Mouse (Mus musculus): Measurements from ENCODE around the gene Myh10.

Myh10 gene

DNA sequence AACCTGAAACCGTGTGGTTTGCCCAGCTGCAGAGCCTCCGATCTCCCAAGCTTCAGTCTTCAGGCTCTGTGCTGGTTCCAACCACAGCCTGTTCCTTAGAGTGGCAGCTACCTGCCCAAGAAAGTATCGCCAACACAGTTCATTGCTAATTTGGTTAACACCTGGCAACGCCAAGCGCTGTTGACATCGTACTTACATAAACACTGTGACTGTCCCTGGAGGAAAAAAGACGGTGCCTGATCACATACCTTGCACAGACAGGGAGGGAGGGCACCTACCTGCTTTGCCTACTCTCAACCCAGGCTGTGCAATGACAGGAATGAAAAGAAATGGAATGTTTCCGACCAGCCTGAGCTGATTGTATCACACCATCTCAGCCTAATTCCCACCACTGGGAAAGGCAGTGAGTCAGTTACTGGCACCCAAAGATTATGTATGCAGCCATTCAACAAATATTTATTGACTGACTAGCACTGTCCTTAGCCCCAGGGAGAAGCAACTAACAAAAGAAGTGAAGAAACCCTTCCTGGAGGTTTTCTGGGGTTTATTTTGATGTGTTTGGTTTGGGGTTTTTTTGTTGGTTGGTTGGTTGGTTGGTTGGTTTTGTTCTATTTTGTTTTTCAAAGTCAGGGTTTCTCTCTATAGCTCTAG lies 168.7 kb downstream of the Myh10 start:
- H3K9me3 ChIP-seq (ENCODE audit: low read length) = no peaks in the 10 kb centered on the region
- peaks cover 3% of the 10 kb centered on the region; the same call in 1 of the 2 replicates for H3K27me3 ChIP-seq (ENCODE audit: insufficient read depth, low read length)
- no peak overlapping the region for H3K4me3 ChIP-seq (replicated peaks; ENCODE audit: low read length)
- peaks cover 14% of the 10 kb centered on the region for H3K4me1 ChIP-seq (replicated peaks; ENCODE audit: low read depth, low read length)
- no peaks in the 10 kb centered on the region for H3K36me3 ChIP-seq (ENCODE audit: insufficient read depth, low read length)
- TF ChIP-seq CTCF (conservative IDR thresholded peaks at IDR 0.05; ENCODE audit: low read length) (no peak), NANOG (IDR thresholded peaks at IDR 0.05; ENCODE audit: borderline replicate concordance, low read length) (no peak), POU5F1 (IDR thresholded peaks at IDR 0.05; ENCODE audit: borderline replicate concordance, low read length) (no peak)

DNA sequence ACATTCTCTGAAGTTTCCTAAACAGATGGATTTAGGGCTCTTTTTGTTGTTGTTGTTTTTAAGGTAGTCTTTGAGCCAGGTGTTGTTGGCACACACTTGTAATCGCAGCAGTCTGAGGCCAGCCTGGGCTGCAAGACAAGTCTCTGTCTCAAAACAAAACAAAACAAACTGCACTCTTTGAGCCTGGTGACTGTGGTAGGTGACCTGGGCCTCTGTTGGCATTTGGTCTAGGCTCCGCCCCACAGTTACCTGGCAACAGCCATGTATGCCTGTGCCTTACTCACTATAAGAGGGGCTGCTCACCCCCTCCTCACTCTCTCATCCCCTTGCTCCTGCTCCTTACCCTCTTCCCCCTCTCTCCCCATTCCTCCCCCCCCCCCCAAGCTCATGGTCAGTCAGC lies 170.9 kb downstream of the Myh10 start:
- no peak overlapping the region for H3K4me3 ChIP-seq (replicated peaks; ENCODE audit: low read length)
- H3K9me3 ChIP-seq (ENCODE audit: low read length) = no peaks in the 10 kb centered on the region
- no peaks in the 10 kb centered on the region for H3K36me3 ChIP-seq (ENCODE audit: insufficient read depth, low read length)
- TF ChIP-seq NANOG (IDR thresholded peaks at IDR 0.05; ENCODE audit: borderline replicate concordance, low read length) (no peak), POU5F1 (IDR thresholded peaks at IDR 0.05; ENCODE audit: borderline replicate concordance, low read length) (no peak), CTCF (conservative IDR thresholded peaks at IDR 0.05; ENCODE audit: low read length) (no peak)
- peaks cover 6% of the 10 kb centered on the region for H3K4me1 ChIP-seq (replicated peaks; ENCODE audit: low read depth, low read length)
- peaks cover 9% of the 10 kb centered on the region; the same call in 1 of the 2 replicates for H3K27me3 ChIP-seq (ENCODE audit: insufficient read depth, low read length)

DNA sequence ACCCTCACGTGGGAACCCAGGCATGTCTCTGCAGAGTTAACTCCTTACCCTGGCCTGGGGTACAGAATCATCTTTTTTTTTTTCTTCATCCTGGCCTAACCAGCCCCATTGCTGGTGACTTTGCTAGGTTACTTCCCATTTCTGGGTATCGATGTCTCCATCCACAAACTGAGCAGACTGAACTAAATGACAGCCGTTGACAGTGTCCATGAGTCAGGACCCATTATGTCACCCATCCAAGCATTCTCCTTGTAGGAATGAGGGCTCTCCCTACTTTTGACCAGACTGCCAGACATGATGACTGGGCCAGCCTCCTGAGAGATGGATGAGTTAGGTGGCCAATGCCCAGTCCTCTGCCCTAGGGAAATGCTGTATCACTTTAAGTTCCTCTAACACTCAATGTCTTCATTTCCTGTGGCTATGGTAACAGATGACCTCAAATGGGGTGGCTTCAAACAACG lies 172.3 kb downstream of the Myh10 start:
- Histone ChIP-seq H3K9me3 (ENCODE audit: low read length) (no peaks in the 10 kb centered on the region), H3K36me3 (ENCODE audit: insufficient read depth, low read length) (no peaks in the 10 kb centered on the region), H3K4me1 (replicated peaks; ENCODE audit: low read depth, low read length) (peaks cover 5% of the 10 kb centered on the region), H3K4me3 (replicated peaks; ENCODE audit: low read length) (no peak overlapping the region), H3K27me3 (ENCODE audit: insufficient read depth, low read length) (peaks cover 9% of the 10 kb centered on the region; the same call in 1 of the 2 replicates)
- TF ChIP-seq CTCF (conservative IDR thresholded peaks at IDR 0.05; ENCODE audit: low read length) (no peak), POU5F1 (IDR thresholded peaks at IDR 0.05; ENCODE audit: borderline replicate concordance, low read length) (no peak), NANOG (IDR thresholded peaks at IDR 0.05; ENCODE audit: borderline replicate concordance, low read length) (no peak)

DNA sequence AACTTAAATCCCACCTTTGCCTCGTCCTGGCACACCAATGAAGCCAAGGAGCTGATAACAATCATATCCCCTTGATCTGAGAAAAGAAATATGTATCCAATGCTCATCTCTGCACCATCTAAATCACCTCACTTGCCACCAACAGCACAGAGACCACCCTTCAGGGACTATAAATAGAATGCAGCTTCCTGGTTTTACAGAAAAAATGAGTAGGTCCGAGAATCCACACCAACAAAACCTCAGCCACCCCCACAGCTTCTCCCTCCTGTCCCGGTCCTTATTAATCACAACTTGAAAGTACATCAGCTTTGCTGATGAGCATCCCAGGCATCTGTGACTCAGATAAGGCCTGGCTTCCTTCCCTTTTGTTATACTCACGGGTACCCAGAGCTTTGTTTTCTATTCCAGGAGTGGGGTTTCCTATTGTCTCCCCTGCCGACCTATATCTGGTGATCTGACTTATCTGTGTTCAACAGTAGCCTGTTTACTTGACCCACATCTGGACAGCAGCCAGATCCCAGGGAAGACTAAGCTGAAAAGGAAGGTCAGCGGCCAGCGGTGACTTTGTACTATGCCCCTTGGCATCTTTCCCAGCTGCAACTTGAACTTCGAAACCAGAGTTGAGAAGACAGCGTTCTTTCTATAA lies 173.3 kb downstream of the Myh10 start:
- TF ChIP-seq POU5F1 (IDR thresholded peaks at IDR 0.05; ENCODE audit: borderline replicate concordance, low read length) (no peak), CTCF (conservative IDR thresholded peaks at IDR 0.05; ENCODE audit: low read length) (no peak), NANOG (IDR thresholded peaks at IDR 0.05; ENCODE audit: borderline replicate concordance, low read length) (no peak)
- Histone ChIP-seq H3K4me3 (replicated peaks; ENCODE audit: low read length) (no peak overlapping the region), H3K27me3 (ENCODE audit: insufficient read depth, low read length) (peaks cover 9% of the 10 kb centered on the region; the same call in 1 of the 2 replicates), H3K9me3 (ENCODE audit: low read length) (no peaks in the 10 kb centered on the region), H3K36me3 (ENCODE audit: insufficient read depth, low read length) (no peaks in the 10 kb centered on the region), H3K4me1 (replicated peaks; ENCODE audit: low read depth, low read length) (no peaks in the 10 kb centered on the region)

Data from E14TG2a.4 (cell line).